Mouse (Mus musculus) heart, adult 11 months (tissue): ENCODE results near the gene Olfr544.

Source experiments
- DNase-seq: peaks from one replicate; pipeline ENCODE4 v3.0.0; 2022

The Olfr544 gene

DNA sequence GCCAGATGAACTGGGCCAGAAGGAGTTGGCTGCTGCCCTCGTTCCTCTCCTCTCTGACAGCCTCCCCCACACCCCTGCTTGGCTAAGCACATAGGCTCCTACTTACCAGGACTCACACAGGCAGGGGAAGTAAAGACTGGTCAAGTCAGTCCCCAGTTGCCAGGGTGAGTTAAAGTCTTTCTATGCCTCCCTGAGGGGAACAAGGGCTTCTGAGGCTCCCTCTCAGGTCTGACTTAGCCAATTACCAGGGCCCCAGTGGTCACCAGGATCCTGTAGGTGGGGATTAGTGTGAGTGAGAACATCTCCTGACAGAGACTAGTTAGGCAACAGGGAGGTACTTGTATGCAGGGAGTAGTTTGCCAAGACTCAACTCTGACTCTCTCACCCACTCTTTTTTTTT lies at the start of gene Olfr544:
Gene Olfr544, minus strand, starts transcription at position 153 of the 400 bp plus-strand sequence.
- peak; percentile 80 for DNase-seq

DNA sequence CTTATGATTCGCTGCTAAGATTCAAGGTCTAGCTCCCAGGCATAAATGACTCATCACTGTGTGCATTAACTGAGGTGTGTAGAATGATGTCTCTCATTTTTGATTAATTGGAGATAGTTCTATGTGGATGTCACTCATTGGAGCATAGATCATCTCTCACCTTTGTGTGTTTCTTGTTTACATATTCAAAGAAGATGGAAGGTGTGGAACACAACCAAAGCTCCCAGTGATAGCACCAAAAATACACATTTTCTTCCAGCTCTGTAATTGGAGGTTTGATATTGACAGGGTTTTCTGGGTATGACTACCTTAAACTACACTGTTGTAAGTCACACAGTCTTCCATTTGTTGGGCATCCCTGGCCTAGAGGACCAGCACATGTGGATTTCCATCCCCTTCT lies 46.3 kb upstream of the Olfr544 start, which contains the start of gene Olfr547:
Gene Olfr547, plus strand, starts transcription at position 301 of the 400 bp plus-strand sequence.
- DNase-seq: no peak

GRCm38 (mm10) chr7:102529052-102529451 lies 40.9 kb upstream of the Olfr544 start:
- no peak for DNase-seq

DNA sequence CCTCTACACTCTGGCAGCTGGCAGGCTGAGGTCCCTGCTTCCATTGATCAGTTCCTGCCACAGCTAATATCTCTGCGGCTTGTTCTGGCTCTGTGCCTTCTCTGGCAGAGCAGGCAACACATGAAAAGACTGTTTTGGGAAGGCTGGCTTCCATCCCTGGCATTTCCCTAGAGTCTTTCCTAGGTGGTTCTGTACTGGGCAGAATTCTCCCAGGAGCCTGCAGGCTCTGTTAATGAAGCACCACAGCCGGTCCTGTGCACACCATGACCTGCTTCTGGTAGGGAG lies 28.9 kb upstream of the Olfr544 start:
- DNase-seq: no peak

GRCm38 (mm10) chr7:102516261-102517050 lies 28.3 kb upstream of the Olfr544 start:
- DNase-seq: peak; percentile 88

DNA sequence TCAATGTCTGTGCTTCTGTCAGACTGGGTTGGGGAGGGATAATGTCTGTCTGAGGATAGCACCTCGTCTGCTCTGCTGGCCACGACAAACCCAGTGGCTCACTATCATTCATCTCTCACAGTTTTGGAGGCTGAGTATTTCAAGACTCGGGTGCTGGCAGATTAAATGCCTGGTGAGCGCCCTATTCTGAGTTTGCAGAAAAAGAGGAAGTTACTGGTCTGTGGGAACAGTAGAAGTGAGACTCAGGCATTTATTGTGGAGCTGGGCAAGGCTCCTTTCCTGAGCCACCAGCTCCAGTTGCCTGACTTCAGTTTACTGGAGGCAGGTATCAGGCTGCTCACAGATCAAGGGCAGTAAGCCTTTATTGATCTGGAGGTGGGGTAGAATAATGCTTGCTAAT lies 26.0 kb upstream of the Olfr544 start:
- peak; percentile 76 for DNase-seq

- DNase-seq: peak; percentile 96
Measured at GRCm38 (mm10) chr7:102512814-102513435, 24.8 kb upstream of the Olfr544 start.

DNA sequence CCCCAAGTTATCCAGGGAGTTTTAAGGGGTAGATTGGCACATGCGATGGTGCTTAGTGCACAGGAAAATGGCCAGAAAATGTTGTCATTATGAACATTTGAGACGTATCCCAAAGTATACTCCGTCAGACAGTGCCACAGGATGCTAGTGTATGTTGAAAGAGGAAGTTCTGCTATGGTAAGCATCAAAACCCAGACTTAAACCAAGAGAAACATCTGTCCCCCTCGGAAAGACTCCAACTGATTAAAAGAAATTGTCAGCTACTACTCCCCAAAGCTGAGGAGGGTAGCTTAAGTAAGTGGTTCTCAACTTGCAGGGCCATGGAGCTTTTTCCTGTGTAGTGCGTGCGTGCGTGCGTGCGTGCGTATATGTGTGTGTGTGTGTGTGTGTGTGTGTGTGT lies 23.8 kb upstream of the Olfr544 start:
- peak; percentile 55 for DNase-seq

GRCm38 (mm10) chr7:102509726-102510125 lies 21.6 kb upstream of the Olfr544 start:
- DNase-seq: no peak

DNA sequence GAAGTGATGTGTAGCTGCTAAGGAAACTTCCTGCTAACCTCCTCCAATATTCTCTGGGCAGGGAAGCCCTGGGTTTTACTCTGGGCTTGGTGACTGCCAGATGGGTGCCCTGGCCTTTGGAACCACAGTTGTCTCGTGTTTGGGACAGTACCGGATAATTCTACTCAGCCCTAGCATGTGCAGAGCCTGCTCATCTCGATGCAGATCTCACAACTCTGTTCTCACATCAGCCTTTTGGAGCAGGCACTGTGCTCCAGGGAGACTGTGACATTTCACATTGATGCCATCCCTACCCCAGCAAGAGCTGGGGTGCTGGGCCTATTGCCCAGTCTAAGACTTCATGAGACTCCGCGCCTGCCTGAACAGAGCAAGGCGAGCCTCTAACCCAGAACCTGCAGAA lies 20.6 kb upstream of the Olfr544 start:
- peak; percentile 52 for DNase-seq

GRCm38 (mm10) chr7:102508066-102508465 lies 20.0 kb upstream of the Olfr544 start:
- DNase-seq: peak; percentile 79

- DNase-seq: peak; percentile 93
Measured at GRCm38 (mm10) chr7:102506848-102507247, 18.7 kb upstream of the Olfr544 start.

DNA sequence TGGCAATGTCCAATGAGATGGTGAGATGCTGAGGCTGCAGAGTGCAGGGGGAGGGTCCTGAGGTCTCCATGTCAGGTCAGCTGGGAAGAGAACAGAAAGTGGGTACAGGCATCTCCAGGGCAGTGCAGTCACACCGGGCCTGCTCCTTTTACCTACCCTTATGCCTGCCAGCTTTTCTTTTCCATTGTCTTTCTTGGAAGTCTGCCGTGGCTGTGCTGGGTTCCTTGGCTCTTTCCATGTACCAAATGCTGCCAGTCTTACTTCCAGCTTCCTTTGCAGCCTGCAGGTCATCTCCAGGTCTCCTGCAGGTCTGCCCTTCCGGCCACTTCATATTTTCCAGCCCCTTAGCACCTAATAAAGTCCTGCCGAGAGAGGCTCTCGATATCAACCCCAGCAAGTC lies 13.9 kb upstream of the Olfr544 start:
- no peak for DNase-seq

DNA sequence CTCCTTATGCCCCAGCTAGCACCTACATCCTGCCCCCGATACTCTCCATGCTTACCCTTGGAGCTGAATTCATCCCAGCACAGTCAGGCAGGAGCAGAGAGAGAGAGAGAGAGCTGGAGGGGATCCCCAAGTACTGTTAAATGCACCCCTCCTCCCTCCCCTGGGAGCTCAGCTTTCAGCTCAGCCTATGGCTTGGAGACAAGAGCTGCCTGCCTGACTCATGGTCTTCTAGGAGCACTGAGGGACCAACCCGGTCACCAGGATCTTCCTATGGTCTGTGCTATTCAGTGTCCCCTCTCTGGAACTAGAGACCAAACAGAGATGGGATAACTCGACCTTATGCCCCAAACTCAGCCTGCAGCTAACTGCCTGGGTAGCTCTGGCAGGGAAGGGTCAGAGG lies 11.4 kb upstream of the Olfr544 start, which contains the start of gene Olfr545:
Gene Olfr545, minus strand, starts transcription at position 101 of the 400 bp plus-strand sequence.
- peak; percentile 53 for DNase-seq

- peak; percentile 76 for DNase-seq
Measured at GRCm38 (mm10) chr7:102494416-102494815, 6.3 kb upstream of the Olfr544 start.

GRCm38 (mm10) chr7:102486105-102486504 lies 2.0 kb downstream of the Olfr544 start:
- DNase-seq: peak; percentile 57

DNA sequence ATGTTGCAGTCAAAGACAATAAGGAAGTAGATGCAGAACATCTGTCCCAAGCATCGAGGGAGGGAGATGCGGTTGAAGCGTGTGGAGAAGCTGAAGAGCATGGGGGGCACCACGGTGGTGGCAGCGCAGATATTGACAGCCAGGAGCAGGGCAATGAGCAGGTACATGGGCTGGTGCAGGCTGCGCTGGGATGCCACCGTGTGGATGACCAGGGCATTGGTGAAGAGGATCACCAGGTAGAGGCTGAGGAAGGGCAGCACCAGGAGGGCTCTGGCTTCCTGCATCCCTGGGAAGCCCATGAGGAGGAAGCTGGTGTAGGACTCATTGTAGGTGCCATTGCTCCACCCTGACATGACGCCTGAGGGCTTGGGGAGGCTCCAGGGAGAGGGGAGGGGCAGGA lies 3.3 kb downstream of the Olfr544 start:
- peak; percentile 27 for DNase-seq

DNA sequence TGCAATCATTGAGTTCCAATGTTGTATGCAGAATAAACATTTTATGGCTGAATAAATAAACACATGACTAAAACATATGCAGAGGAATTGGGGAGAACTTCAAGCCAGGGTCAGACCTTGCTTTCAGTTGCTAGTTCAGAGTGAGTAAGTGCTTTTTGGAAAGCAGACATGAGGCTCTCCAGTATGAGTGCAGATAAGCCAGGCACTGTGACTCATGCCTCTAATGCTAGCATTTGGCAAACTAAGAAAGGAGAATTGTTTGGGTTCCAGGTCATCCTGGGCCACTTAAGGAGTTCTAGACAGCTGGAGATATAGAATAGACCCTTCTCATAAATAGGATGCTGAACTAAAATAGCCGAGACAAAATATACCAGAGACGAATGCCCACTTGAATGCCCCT lies 4.4 kb downstream of the Olfr544 start:
- DNase-seq: peak; percentile 85

DNA sequence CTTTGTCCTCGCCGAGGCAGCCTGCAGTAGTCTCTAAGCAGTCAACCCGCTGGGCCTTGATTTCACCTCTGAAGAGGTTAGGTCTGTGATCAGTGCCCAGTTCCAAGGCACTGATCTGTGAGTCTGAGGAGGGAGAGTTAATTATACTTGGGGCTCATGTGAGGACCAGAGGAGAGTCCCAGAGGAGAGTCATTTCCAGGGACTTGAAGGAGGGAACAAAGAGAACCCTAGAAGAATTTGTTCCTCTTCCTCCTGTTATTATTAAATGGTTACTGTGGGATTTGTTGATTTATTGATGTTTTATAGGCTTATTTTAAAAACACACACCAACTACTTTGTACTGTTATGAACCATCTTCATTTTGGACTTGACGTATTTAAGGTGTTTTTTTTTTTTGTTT lies 6.5 kb downstream of the Olfr544 start, which contains the start of gene Olfr543:
Gene Olfr543, minus strand, starts transcription at position 101 of the 400 bp plus-strand sequence.
- DNase-seq: peak; percentile 45

DNA sequence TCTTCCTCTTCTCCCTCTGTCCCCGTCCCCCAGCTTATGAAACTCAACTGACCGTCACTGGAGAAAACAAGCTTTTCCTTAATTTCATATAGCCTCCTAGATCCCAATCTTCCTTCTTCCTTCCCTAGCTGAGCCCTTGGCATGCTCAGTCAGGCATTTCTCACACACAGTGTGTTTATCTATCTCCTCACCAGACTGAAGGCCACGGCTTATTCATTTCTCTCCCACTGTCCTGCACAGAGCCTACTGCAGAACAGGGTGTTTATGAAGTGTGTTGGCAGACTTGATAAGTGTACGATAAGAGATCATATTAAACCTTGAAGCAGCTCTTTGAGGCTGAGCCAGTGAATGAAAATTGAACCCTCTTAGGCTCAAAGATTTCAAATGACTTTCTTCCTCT lies 7.3 kb downstream of the Olfr544 start:
- no peak for DNase-seq

DNA sequence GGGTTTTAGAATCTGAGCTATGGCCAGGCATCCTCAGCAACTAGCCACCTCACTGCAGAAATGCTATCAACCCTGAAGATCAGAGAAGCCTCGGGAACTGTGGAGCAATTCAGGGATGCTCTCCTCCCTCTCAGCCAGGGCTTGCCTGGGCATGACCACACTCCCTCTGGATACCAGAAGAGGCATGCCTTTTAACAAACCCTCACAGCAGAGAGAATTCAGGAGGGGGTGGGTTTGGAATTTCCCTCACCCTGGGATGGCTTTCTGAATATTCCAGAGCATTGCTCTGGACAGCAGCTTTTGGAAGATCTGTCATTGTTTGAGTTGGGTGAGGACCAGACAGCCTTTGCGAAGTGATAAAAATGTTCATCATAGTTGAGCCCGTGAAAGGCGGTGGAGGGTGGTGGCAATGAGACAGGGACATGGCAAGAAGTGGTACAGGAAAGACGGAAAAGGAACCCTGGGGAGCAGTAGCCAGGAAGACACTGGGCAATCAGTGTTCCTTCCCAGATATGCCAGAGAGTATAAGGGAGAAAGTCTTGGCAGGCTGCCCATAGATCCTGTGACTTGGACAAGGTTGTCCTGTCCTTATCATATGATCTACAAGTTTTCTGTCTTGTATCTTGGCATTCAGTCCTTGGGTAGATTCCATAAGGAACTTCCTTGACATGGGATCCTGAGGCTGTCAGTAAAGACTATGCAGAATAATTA lies 8.6 kb downstream of the Olfr544 start:
- peak; percentile 88 for DNase-seq

DNA sequence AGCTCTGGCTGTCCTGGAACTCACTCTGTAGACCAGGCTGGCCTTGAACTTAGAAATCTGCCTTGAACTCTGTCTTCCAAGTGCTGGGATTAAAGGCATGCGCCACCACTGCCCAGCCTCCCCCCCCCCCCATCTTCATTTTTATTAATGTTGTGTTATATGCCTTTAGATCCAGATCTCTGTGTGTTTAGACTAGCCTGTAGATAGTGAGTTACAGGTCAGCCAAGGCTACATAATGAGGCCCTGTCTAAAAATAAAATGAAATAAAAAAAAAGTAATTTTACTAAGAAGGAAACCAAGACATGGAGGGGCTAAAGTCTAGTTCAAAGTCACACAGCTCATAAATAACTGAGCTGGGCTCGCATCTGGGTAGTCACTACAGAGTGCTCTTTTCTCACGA lies 9.2 kb downstream of the Olfr544 start:
- no peak for DNase-seq

- DNase-seq: peak; percentile 76
Measured at GRCm38 (mm10) chr7:102478425-102478824, 9.7 kb downstream of the Olfr544 start.

- peak; percentile 72 for DNase-seq
Measured at GRCm38 (mm10) chr7:102477377-102477776, 10.7 kb downstream of the Olfr544 start.
